Mouse (Mus musculus) left cerebral cortex, adult 9 months (tissue): ENCODE results near the gene Adamts17.
A peak's percentile ranks its signal among the peaks of the same experiment; 100 is the strongest.

Experiments
- DNase-seq, 2 experiments: peaks; one replicate each; pipeline ENCODE4 v3.0.0; 2022; ENCODE audit warnings: low spot score in 2 of 2

Adamts17 gene

DNA sequence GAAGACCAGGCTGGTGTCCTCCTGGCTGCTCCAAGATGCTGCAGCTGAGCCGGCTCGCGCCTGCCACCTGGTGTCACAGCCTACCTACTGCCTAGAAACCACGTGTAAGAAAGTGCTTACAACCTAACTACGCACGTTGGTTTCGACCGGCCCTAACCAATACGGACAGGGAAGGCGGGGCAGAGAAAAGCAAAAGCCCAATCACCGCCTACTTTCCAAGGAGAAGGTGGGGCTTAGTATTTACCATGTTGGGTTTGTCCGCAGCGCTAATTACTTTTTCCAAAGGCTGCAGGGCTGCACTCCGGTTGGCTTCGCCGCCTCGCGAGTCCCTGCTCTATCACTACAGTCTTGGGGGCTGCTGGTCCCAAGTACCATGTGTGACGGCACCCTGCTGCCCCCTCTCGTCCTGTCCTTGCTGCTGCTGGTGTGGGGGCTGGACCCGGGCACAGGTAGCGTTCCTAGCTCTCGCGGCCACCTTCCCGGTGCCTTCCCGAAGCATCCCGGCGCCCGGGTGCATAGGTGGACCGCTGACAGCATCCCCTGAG is at the start of gene Adamts17:
TSS of gene Adamts17 (plus strand) at position 273 of the 545 bp plus-strand sequence.
- peak; percentile 94 to 97 for DNase-seq

DNA sequence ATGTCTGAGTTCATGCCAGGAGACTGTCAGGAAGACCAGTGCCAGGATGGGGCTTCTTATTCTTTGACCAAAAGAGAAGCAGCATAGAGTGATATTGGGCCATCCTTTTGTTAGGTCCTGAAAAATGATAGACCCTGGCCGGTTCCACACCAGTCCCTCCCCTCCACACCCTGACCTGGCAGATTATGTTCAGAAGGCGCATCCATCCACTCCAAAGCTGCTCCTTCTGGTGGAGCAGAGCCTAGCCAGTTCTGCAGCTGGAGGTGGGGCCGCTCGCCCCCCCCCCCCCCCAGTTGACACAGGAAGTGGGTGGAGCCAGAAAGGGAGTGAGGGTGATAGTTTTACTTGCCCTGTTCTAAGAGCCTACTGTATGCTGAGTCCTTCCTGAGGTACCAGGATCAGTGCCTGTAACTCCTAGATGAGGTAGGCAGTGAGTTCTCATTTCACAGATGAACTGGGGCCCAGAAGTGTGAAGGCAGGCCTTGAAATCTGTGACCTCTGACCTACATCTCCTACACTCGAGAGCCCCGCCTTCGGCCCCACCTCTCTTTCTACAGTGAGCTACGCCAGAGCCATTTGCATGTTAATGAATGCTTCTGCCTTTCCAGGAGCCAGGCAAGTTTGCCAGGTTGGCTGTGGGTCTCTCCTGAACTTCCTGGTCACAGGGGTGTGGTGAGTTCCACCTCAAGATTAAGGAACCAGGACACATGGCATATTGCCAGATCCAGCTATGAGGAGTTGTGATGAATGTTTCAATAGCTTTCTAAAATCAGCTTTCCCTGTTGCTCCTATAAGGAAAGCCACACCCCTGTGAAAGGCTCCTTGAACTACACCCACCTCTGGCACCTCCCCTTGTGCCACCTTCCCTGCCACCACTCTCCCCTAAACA is 49.4 kb upstream of the Adamts17 start:
- DNase-seq, result no peak

DNA sequence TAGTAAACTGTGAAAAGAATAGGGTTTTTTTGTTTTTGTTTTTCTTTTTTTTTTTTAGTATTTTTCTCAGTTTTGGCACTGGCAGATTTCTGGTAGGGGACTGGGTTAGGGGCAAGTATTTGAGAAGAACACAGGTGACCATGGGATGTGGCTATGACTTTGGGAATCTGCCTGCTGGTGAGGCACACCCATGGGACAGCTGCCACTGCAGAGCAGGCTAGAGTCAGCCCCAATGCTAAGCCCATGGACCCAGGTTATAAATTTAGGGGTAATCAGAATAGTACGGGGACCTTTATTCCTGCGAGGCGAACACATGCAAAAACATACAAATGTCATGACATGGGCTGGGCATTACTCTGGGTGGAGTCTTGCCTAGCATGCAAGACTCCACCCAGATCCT is 48.5 kb upstream of the Adamts17 start:
- no peak for DNase-seq

DNA sequence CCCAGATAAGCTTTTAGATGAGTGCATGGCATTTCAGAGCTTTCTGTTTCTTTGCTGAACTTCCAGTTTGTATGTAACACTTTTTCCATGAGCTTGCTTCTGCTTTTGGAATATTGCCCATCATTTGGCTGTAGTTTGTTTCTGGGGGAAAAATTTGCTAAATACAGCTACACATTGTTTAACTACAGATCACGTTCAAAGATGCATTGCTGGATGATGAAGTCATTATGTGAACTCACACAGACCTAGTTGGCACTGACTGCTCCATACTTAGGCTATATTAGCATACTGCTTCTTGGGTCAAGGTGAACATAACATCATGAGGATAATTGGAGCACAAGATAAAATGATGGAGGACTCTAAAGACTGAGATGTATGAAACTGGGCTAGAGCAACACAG is 42.6 kb upstream of the Adamts17 start:
- DNase-seq, result no peak

DNA sequence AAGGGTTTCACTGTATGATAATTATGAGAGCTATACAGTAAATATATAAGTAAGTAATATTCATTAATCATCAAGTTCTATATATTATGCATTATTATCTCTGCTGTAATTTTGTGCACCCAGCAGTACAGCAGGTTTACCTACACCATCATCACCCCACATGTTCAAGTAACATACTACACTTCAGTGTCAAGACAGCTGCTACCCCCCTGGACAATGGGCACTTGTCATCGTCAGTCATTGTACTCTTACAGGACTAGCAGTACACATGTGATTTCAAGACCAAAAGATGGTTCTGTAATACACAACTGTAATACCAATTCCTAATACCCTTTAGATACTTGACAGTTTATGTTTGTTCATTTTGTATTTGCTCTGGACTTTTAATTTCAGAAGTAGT is 42.2 kb upstream of the Adamts17 start:
- DNase-seq, result no peak

DNA sequence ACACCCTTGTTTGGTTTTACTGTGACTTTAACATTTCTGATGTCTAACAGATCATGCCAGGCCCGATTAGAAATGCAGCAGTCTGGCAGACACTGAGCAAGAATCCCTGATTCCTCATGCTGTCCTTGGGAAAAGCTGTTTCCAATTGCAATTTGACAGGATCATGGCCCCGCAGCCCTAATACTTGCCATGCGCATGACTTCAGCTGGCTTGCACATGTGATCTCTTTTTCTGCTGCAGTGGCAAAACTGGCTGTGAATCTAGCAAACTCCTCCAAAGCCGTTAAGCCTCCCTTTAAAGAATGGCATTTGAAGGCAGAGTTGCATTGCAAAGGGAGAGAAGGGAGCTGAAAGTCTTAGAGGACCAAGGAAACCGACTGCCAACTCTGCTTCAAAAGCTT is 40.7 kb upstream of the Adamts17 start:
- DNase-seq, result no peak

DNA sequence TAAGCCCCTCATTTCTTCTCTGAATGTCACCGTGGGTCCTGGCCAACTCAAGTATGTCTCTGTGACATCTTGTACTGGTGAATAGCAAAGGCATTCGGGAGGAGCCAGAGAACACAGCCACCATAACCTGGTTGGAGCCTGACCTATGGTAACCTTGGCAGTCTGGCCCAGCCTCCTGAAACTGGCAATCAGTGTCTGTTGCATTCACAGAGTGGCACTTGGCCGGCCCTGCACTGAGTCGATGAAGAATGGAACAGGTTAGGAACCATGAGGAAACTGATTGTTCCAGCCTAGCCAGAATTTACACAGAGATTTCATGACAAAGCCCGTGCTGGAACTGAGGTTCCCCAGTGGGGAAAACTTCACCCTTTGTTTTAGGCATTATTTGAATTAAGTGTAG is 38.8 kb upstream of the Adamts17 start:
- no peak for DNase-seq

DNA sequence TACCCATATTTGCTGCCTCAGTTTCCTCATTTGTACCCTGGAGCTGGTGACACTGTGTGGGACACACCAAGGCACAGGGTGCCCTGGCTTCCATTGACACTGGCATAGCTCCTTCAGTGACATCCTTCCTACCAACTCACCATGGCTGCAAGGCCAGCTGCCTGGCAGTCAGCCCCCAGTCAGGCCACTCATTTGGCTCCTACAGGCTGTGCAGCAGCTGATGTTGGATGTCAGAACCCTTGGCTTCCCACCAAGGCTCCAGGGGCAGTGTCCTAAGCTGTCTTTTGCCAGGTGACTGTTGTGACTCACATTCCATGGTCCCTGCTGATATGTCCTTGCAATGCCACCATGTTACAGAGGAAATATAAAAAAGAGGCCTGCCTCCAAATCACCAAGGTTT is 37.8 kb upstream of the Adamts17 start:
- DNase-seq, result no peak

DNA sequence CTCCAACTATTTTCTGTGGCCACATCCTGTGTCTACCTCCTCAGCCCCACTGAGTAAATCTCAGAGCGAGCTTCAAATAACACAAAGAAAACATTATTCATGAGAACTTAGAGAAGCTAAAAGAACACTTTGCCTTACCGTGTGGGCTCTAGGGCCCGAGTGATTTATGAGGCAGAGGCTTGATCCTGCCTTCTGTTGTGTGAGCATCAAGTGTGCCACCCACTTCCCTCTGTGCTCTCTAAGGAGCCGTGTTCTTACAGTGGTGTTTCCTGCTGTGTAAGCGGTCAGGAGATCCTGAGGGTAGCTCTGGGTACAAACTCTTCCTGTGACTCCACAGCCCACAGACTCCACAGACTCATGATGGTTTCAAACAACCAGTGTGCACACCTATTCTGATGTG is 35.7 kb upstream of the Adamts17 start:
- DNase-seq, result no peak

DNA sequence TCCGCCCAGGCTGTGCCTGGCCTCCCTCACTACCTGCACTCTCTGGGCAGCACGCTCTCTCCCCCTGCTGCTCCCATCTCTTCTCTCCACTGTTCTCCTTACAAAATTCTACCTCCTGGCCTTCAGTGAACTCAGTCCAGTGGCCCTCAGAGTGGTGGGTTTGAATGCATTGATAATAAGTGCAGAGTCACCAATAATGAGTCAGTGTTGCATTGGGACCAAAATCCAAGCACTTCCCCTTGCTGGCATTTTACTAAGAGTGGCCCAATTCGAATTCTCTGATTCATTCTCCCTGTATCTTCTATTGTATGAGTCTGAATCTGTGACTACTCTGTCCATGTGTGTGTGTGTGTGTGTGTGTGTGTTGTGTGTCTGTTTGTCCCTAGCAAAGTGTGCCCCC is 32.7 kb upstream of the Adamts17 start:
- DNase-seq, result no peak

DNA sequence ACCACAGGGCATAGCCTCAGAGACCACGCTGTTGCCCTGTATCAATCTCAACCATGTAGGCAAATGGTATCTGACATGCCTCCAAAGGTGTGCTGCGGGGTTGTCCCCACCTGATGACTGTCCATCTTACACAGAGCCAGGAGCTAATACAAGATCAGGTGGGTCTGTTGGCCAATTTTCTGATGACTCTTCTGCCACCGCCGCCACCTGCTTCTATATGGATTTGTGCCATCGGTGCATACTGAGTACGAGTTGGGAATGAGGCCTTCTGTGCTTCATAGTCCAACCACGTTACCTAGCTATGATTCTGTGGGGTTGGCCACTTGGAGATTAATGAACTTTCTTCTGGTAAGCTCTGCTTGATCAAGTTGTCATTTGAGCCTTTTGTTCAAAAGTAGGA is 29.1 kb upstream of the Adamts17 start:
- DNase-seq, result no peak

DNA sequence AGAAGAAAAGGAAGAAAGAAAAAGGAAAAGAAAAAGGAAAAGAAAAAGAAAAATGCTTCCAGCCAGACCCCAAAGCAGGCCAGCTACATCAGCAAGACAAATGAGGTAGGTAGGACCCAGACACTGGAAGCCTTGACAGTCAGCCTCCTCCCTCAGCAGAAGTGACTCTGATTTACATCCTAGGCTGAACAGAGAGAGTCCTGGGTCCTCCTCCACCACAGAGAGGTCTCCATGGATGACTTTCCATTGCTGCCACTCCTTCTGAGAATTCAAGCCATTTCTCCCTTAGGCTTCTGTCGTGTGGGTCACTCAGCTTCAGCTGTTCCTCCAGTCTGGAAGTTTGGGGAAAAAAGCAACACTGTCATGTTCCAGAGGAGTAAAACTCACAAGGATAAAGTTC is 28.2 kb upstream of the Adamts17 start:
- DNase-seq, result no peak

DNA sequence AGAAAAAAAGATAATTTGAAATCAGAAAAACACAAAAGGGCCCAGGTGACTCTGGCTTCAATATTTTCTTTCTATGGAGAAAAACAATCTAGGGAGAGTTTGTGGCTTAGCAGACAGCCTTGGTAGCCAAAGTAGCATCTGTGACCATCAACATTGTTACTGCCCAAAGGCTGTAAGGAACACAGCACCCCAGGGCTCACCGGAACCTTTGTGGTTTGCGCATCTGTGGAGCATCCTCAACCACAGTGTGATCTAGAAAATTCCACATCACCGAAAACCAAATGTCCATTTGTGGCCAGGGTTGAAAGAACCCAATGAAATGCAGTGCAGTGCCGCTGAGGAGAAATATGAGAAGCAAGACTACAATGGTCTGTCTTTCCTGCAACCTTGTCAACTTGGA is 27.2 kb upstream of the Adamts17 start:
- DNase-seq, result no peak

DNA sequence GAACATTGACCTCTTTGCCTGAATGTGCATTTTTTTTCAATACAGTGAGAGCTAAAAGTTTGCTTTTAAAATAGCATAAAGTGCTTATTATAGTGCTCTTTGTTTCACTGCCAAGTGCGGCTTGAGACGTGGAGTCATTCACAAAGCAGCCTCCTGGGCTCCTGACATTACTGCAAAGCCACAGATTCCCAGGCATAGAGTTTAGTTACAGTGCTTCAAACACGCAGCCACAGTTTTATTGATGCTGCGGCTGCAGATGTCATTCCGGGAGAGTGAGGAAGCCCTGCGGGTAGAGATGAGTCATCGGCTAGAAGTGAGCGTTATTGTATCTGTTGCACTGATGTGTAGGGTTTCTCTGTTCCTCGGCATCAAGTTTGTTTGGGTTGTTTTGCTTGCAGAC is 26.8 kb upstream of the Adamts17 start:
- DNase-seq, result peak in 1 of 2 experiments; percentile 15

DNA sequence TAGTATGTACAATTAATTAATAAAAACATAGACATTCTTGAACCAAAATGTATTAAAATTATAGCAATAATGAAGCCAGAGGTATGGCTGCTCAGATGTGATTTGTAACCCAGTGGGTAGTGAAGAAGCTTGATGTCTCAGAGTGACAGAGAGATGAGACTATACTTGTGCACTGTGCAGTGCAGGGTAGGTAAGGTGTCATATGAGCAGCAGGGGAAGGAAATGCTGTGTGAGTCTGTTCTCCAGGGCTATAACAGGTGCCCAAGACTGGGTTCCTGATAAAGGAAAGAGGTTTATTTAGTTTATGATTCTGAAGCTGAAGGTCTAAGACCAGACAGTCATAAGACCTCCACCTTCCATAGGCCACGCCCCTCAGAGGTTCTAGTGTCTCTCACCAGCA is 26.4 kb upstream of the Adamts17 start:
- DNase-seq, result no peak

DNA sequence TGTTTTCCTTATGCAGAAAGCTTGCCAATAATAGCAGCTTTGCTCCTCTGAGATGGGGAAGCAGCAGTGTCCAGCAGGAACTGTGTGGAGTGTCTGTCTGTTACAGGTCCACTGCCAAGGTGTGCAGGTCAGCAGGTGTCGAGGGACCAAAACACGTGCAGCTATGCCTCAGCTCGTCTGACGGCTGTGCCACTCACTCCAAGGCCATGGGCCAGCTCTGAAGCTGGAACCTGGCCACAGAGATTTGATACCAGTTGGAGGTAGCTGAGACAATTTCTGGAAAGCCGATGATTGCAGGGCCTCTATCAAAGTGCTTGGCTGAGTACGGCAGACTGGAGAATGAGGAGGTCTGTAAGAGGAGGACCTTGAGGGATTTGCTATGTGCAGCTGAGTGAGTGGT is 24.0 kb upstream of the Adamts17 start:
- no peak for DNase-seq

DNA sequence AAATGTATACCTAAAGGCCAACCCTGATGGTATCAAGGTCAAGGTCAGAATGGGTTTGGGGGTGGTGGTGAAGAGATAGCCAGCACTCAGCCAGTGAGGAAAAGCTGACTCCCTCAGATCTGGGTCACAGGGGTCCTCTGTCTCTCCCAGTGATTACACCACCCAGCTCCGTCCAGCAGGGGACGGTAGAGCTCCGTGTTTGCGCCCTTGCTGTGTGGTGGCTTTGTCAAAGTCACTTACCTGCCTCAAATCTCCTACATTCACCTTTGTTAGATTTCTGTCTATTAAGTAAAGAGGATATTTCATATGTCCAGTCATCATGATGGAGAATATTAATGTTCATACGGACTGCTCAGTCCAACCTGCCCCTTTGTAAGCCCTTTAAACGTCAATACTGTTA is 19.5 kb upstream of the Adamts17 start:
- DNase-seq, result peak in 1 of 2 experiments; percentile 28

DNA sequence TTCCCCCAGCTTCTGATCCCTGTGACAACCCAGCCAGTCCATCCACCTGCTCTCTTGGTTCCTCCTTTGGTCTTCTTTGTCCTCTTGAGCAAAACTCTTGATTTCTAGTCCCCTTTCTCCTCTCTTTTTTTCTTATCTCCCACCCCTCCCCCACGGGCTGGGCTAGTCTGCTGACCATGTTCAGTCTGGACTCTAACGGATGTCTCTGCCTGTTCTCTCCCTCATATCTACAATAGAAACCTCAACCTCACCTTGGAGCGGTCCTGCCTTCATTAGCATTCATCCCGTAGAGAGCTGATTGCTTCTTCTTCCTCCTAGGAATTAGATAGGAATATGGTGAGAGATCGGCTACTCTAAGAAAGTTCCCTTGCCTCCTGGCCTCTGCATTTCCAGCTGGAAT is 8.7 kb upstream of the Adamts17 start:
- DNase-seq, result no peak

DNA sequence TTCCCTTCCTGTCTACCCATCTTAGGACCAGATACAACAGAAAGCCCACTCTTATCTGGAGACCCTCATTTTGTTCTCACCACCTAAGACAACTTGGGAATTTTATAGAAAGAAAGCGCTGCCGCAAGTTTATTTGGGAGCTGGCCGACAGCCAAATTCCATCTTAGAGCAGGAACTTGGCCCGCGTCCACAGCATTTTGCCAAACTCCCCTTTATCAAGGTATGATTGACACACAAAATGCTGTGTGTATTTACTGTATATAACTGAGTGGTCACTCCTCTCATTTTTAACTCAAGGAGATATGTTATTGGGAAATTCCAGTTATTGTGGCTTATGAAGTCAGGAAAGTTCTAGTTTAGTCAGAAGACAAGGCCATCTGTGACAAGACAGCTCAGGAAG is 8.2 kb upstream of the Adamts17 start:
- DNase-seq, result no peak

DNA sequence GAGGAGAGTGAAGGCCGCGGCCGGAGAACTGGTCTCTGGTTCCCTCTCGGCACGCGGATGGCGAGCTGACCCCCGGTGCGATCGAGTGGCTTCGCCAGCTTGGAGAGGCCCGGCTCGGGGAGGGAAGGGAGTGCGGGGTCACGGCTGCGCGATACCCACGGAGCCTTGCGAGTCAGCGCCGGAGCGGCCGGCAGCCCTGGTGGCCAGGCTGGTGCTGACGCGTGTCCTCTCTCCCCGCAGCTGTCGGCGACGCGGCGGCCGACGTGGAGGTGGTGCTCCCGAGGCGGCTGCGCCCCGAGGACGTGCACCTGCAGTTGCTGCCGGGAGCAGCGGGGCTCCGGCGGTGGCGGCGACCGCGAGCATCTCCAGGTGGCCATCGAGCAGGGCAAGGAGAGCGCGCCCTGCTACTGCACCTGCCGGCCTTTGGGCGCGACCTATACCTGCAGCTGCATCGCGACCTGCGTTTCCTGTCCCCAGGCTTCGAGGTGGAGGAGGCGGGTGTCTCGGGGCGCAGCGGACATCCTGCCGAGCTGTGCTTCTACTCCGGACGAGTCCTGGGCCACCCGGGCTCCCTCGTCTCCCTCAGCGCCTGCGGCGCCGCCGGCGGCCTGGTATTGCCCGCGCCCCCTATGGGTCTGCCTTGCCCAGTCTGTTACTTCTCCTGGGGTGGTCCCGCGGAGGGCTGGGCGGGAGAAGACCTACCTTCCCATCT is 629 bp downstream of the Adamts17 start:
- DNase-seq, result peak in 1 of 2 experiments; percentile 37

DNA sequence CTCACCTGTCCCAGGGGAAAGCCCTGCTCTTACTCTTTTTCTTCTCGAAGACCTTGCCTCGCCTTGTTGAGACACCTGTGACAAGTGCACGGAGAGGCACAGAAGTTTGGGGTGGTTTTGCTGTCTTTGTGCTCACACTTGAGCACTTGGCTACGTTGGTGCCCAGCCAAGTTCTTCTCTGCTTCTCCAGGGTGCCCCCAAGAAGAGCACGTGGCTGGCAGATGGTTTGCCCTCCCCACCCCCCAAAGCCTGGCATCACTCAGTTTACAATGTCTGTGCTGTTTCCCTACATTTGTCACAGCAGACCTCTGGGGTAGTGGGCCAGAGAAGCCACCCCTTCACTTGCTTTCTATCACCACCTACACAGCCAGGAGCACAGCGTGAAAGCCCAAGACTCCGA is 1.6 kb downstream of the Adamts17 start:
- no peak for DNase-seq

DNA sequence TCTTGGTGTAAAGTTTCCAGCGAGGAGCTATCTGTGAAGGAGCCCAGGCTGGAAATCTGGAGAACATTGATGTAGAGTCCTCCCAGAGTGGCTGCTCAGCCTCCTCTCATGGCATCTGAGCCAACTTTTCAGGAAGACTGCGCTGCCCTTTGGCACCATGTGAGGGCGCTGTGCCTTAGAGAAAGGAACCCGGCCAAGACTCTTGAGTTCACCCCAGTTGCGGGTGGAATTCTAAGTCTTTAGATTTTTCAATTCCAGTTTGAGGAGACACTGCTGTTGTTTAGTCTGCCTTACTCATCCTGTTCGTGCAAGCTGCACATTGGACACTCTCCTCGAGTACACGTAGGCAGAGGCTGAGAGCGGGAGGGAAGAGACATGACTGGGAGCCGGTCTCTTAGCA is 2.5 kb downstream of the Adamts17 start:
- peak; percentile 57 to 94 for DNase-seq

DNA sequence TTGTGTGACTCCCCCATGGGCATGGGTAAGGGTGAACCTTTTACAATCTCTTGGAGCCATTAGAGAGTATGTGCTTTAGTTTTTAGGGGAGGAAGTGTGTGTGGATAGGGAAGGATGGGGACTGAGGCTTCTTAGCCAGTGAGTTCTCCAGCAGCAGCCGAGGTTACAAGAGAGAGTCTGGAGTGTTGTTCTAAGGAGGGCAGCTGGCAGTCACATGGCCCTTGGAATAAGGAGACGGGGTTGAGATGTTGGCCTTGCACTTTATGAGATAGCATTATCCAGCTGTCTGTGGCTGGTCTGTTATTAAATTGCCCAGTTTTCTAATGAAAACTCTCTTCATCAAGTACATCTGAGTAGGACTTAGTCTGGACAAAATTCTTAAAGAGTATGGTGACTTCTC is 4.3 kb downstream of the Adamts17 start:
- DNase-seq, result no peak
